Mouse (Mus musculus): ENCODE measurements around the gene Tet3.

- no peak for TF ChIP-seq CTCF (IDR thresholded peaks at IDR 0.05; ENCODE audit: borderline replicate concordance, control insufficient read depth, extremely low read depth, insufficient read depth, low read length, poor library complexity)
- no peak for TF ChIP-seq POLR2A (IDR thresholded peaks at IDR 0.05; ENCODE audit: control insufficient read depth, extremely low read depth, insufficient read depth, low read length, poor library complexity)
Observed at GRCm38 (mm10) chr6:83478628-83479027, 19.7 kb upstream of the Tet3 start.

All from thymus, adult 2 months (tissue).